Comparison of ENCODE assay signal across 14 mouse cellular contexts in genomic region chr16:21373316-21373960, GRCm38 (mm10). TPM values are rescaled to one million over a fixed set of nuclear protein-coding genes. Genes with fewer than 3 reads are reported as not detected.
DNase-seq lines count a peak whose midpoint lies in the region; ATAC-seq and TF ChIP-seq lines count a peak whose summit lies in the region.
"Had no signal": no experiment of that assay in that cellular context is flagged by ENCODE, and none has a peak within 500 bp of the region (broad histone marks: within the 10 kb centered on the region; RNA-seq: fewer than 3 reads in every experiment).

No protein-coding gene starts in this region.

- no peaks in the 10 kb centered on the region for H3K4me1 ChIP-seq in midbrain, postnatal 0 days (ENCODE audit: insufficient read depth, low read length)

- no peaks in the 10 kb centered on the region for H3K9me3 ChIP-seq in midbrain, postnatal 0 days (ENCODE audit: low read length)
- H3K9me3 ChIP-seq: G1E had no signal

- WGBS in midbrain, postnatal 0 days: 66% methylated on average over 7 of the region's 7 CpGs

- H3K27me3 ChIP-seq in midbrain, postnatal 0 days (ENCODE audit: insufficient read depth, low read length): no peaks in the 10 kb centered on the region; the same call in 1 of the 2 replicates

- peak in 1 of 2 experiments; percentile 40 for DNase-seq in left cerebral cortex, adult 2 months (ENCODE audit: extremely low spot score in 1 of 2, low spot score in 2 of 2)
- no peak for DNase-seq in left cerebral cortex, adult 11 months (ENCODE audit: low spot score)
- DNase-seq in ES-CJ7 (ENCODE audit: low read depth, low spot score): peak; percentile 20
- peak; percentile 78 for DNase-seq in brain, adult 2 months (ENCODE audit: low read depth, low spot score)
- DNase-seq in midbrain, postnatal 0 days (ENCODE audit: low spot score): peak; percentile 33
- no peak for DNase-seq in kidney, postnatal 10 days
- DNase-seq in T-cell, adult 2 months (ENCODE audit: low spot score): no peak
- DNase-seq: heart, adult 18-20 months; kidney, adult 8-10 months; layer of hippocampus, postnatal 36 days; spleen, adult 18-20 months; thymus, postnatal 14 days had no signal

- no peak for TF ChIP-seq CTCF in left cerebral cortex, adult 2 months (IDR thresholded peaks at IDR 0.05)
- TF ChIP-seq CTCF in midbrain, postnatal 0 days (IDR thresholded peaks at IDR 0.05): no peak

- H3K36me3 ChIP-seq in midbrain, postnatal 0 days (ENCODE audit: insufficient read depth, low read length): no peaks in the 10 kb centered on the region
- H3K36me3 ChIP-seq: G1E had no signal

- 0 out of 2 replicates have a peak, but pooled peaks have one; percentile 18 for ATAC-seq in midbrain, postnatal 0 days (ENCODE audit: low FRiP score)

- intact Hi-C loops in left cerebral cortex, adult 2 months (cut with DNase I): no loop called here

- H3K27ac ChIP-seq in left cerebral cortex, adult 2 months: peak overlapping the region; percentile 90
- no peak overlapping the region for H3K27ac ChIP-seq in midbrain, postnatal 0 days (ENCODE audit: low read depth, low read length)
- H3K27ac ChIP-seq: macrophage had no signal

- no peak overlapping the region for H3K9ac ChIP-seq in midbrain, postnatal 0 days (replicated peaks; ENCODE audit: low read length, poor library complexity, severe bottlenecking)

- H3K4me3 ChIP-seq in left cerebral cortex, adult 2 months: no peak overlapping the region
- no peak overlapping the region for H3K4me3 ChIP-seq in midbrain, postnatal 0 days (ENCODE audit: low read depth, low read length)

- no peak overlapping the region for H3K4me2 ChIP-seq in midbrain, postnatal 0 days (ENCODE audit: low read depth, low read length, poor library complexity, severe bottlenecking)

RNA-seq across cellular contexts. Expression of gene Vps8, which starts 49.5 kb away (rescaled TPM):
- total RNA-seq in left cerebral cortex, adult 2 months (2021): 10 to 100 TPM; 56.7 to 56.8 TPM
- 35.2 and 37.2 TPM in 2 replicates for total RNA-seq in midbrain, postnatal 0 days (2014; rRNA removed)
- 25.4 and 26.0 TPM in 2 replicates for polyA plus RNA-seq in midbrain, postnatal 0 days (2015; fragmentation: Nextera tagmentation; extraction: Ambion mirVana)

Comparison
In these comparisons a context has a peak if more than half of its experiments do, and no peak if none do; other contexts are left out.
1. DNase-seq: peak in ES-CJ7 (single experiment), brain, adult 2 months (single experiment) and midbrain, postnatal 0 days (single experiment); none in left cerebral cortex, adult 11 months (single experiment), kidney, postnatal 10 days (single experiment) and T-cell, adult 2 months (single experiment).